Mouse (Mus musculus) kidney, postnatal 10 days (tissue): ENCODE measurements around the gene Myo1a.

Experiments
- DNase-seq: peaks from one replicate; pipeline ENCODE4 v3.0.0; 2021; ENCODE audit warnings: mixed read lengths

Gene Myo1a

GRCm38 (mm10) chr10:127763914-127764680, 59.1 kb downstream of the Myo1a start:
- peak; percentile 72 for DNase-seq

DNA sequence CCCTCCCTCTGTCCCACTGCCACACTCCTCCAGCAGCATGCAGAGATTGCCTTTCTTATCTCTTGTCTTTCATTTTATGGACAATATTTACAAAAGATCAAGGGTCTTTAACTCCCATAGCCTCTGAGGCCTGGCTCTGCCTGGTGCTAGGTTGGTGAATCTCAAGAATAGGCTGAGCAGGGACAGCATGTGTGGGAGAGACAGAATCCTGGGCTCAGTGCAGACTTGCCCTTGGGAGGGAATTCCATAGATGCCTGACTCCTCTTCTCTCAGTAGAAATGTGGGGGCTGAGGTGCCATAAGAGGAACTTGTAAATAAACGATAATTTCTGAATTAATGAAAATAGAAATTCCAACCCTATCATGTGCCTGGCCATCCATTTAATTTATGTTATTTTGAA, 61.6 kb downstream of the Myo1a start:
- DNase-seq: peak; percentile 14
